Mouse (Mus musculus) midbrain, postnatal 0 days (tissue): ENCODE results near the gene Arf6. TPM values are rescaled to one million over a fixed set of nuclear protein-coding genes. Genes with fewer than 3 reads are reported as not detected.
"Not testable (repeated sequence)": the region's sequence is repeated elsewhere in the genome, so short reads cannot be mapped to it uniquely, and the experiment has no call there.

Source experiments
- ATAC-seq: fragments of 200-750 bp; cut with Nextera tagmentation; 2 replicates; pipeline ENCODE4 v1.8.0; 2017; ENCODE audit warnings: moderate number of reproducible peaks, mild to moderate bottlenecking, moderate TSS enrichment, moderate library complexity; ENCODE audit not compliant: low FRiP score
- DNase-seq: peaks from one replicate; pipeline ENCODE4 v3.0.0-alpha.2; 2015; ENCODE audit warnings: low spot score
- H3K27ac ChIP-seq: fragments of 300-500 bp; sonication (generic); 2 replicates; pipeline ENCODE4 v1.5.1; 2014; ENCODE audit warnings: low read depth, mild to moderate bottlenecking, low read length, mixed read lengths
- H3K27me3 ChIP-seq: fragments of 300-500 bp; sonication (generic); 2 replicates; pipeline ENCODE4 v1.6.1; 2014; ENCODE audit warnings: low read length, control low read depth, mixed read lengths; ENCODE audit not compliant: insufficient read depth
- H3K36me3 ChIP-seq: fragments of 300-500 bp; sonication (generic); 2 replicates; pipeline ENCODE4 v1.6.1; 2014; ENCODE audit warnings: low read length, control low read depth, mixed read lengths; ENCODE audit not compliant: insufficient read depth
- H3K4me1 ChIP-seq: fragments of 300-500 bp; sonication (generic); 2 replicates; pipeline ENCODE4 v1.6.1; 2014; ENCODE audit warnings: mild to moderate bottlenecking, control low read depth, antibody characterized with exemption, low read length, mixed read lengths; ENCODE audit not compliant: insufficient read depth
- H3K4me2 ChIP-seq: fragments of 300-500 bp; sonication (generic); 2 replicates; pipeline ENCODE4 v1.6.1; 2014; ENCODE audit warnings: low read depth, mild to moderate bottlenecking, low read length, mixed read lengths; ENCODE audit not compliant: poor library complexity, severe bottlenecking
- H3K4me3 ChIP-seq: fragments of 300-500 bp; sonication (generic); 2 replicates; pipeline ENCODE4 v1.5.1; 2014; ENCODE audit warnings: low read depth, mild to moderate bottlenecking, low read length, moderate library complexity
- H3K9ac ChIP-seq: fragments of 300-500 bp; sonication (generic); replicated peaks from 2 replicates; pipeline ENCODE4 v1.6.1; 2014; ENCODE audit warnings: mild to moderate bottlenecking, low read length, moderate library complexity, mixed read lengths; ENCODE audit not compliant: poor library complexity, severe bottlenecking
- H3K9me3 ChIP-seq: fragments of 300-500 bp; sonication (generic); 2 replicates; pipeline ENCODE4 v1.6.1; 2016; ENCODE audit warnings: low read length, control low read depth
- CTCF ChIP-seq: IDR thresholded peaks from 2 replicates; pipeline ENCODE4 v1.5.1; 2016; ENCODE audit warnings: antibody characterized with exemption, mild to moderate bottlenecking
- WGBS: fragments of 180-500 bp; shearing (Covaris S2); extraction: QIAGEN DNeasy Blood & Tissue Kit; methylation state at CpG from one replicate; pipeline ENCODE4 v1.1.7; 2014; 5-methylcytosine and 5-hydroxymethylcytosine counted together
- polyA plus RNA-seq: library from polyadenylated mRNA; unstranded; fragments of >200 nt; fragmentation: Nextera tagmentation; extraction: Ambion mirVana; gene quantifications from 2 replicates; pipeline ENCODE4 v1.2.1, GENCODE M21; 2015
- total RNA-seq: library from RNA; depleted of rRNA; stranded (reverse); fragments of >200 nt; gene quantifications from 2 replicates; pipeline ENCODE4 v1.2.3, GENCODE M21; 2014

Gene Arf6
- total and polyA plus RNA-seq, 2 experiments from 2014 or later, result 42.0 to 122 TPM

- H3K9ac ChIP-seq, result no peak overlapping the region
- WGBS, result 16% methylated on average over 7 of the region's 7 CpGs
- peak overlapping the region; percentile 95 for H3K4me2 ChIP-seq
- H3K27ac ChIP-seq, result peak overlapping the region; percentile 92; the same call in 1 of the 2 replicates
- ATAC-seq (no peak), DNase-seq (no peak)
- no peaks in the 10 kb centered on the region for H3K27me3 ChIP-seq
- peak overlapping the region; percentile 98 for H3K4me3 ChIP-seq
- no peaks in the 10 kb centered on the region for H3K4me1 ChIP-seq
- H3K36me3 ChIP-seq, result no peaks in the 10 kb centered on the region
- no peaks in the 10 kb centered on the region for H3K9me3 ChIP-seq
- no peak for TF ChIP-seq CTCF
These were observed 1.0 kb upstream of the Arf6 start for GRCm38 (mm10) chr12:69370936-69371335.

DNA sequence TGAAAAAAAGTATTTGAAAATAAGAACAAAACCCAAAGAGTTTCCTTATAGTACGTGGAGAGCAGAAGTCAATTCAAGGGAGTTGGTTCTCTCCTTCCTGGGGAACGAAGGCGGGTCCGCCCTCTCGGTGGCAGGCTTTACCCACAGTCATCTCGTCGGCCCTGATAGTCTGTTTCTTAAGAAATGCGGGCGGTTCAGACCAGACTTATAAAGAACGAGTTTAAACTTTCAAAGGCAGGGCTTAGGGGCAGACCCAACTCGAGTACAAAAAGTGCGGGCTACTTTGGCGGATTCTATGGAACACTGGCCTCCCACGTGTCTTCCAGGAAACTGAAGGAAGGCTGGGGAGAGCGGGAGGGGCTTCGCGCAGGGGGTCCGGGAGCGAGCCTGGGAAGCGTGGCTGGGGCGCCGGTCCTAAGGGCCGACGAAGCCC lies 513 bp upstream of the Arf6 start:
- TF ChIP-seq CTCF, result peak; percentile 60
- H3K27me3 ChIP-seq, result no peaks in the 10 kb centered on the region
- ATAC-seq, result peak; percentile 87
- DNase-seq, result peak; percentile 77
- no peaks in the 10 kb centered on the region for H3K36me3 ChIP-seq
- peak overlapping the region; percentile 92 for H3K27ac ChIP-seq
- peak overlapping the region; percentile 98 for H3K4me3 ChIP-seq
- WGBS, result 0% methylated on average over 20 of the region's 24 CpGs
- no peaks in the 10 kb centered on the region for H3K9me3 ChIP-seq
- H3K4me1 ChIP-seq, result no peaks in the 10 kb centered on the region
- H3K9ac ChIP-seq, result peak overlapping the region; percentile 57
- H3K4me2 ChIP-seq, result peak overlapping the region; percentile 95

GRCm38 (mm10) chr12:69372731-69373331 lies 881 bp downstream of the Arf6 start:
- peak overlapping the region; percentile 80 for H3K9ac ChIP-seq
- ATAC-seq, result peak; percentile 1; the same call in 1 of the 2 replicates

GRCm38 (mm10) chr12:69373850-69374766 lies 2.2 kb downstream of the Arf6 start:
- WGBS, result 35% methylated on average over 11 of the region's 11 CpGs
- no peak overlapping the region for H3K9ac ChIP-seq
- no peak for ATAC-seq

More at GRCm38 (mm10) chr12:69372731-69373331, 881 bp downstream of the Arf6 start:
- Histone ChIP-seq H3K36me3 (no peaks in the 10 kb centered on the region), H3K4me1 (no peaks in the 10 kb centered on the region), H3K4me2 (peak overlapping the region; percentile 95), H3K27ac (peak overlapping the region; percentile 92), H3K4me3 (peak overlapping the region; percentile 98), H3K9me3 (no peaks in the 10 kb centered on the region), H3K27me3 (no peaks in the 10 kb centered on the region)
- TF ChIP-seq CTCF, result no peak
- WGBS, result under 1% methylated on average over 42 of the region's 42 CpGs
- DNase-seq, result peak; percentile 7

GRCm38 (mm10) chr12:69376132-69376531 lies 4.2 kb downstream of the Arf6 start:
- DNase-seq (no peak), ATAC-seq (no peak)
- Histone ChIP-seq H3K4me3 (no peak overlapping the region), H3K4me2 (no peak overlapping the region), H3K27me3 (no peaks in the 10 kb centered on the region), H3K9ac (no peak overlapping the region), H3K36me3 (no peaks in the 10 kb centered on the region), H3K27ac (no peak overlapping the region), H3K4me1 (no peaks in the 10 kb centered on the region), H3K9me3 (no peaks in the 10 kb centered on the region)
- TF ChIP-seq CTCF, result no peak
- 92% methylated on average over 2 of the region's 2 CpGs for WGBS

More at GRCm38 (mm10) chr12:69373850-69374766, 2.2 kb downstream of the Arf6 start:
- H3K27me3 ChIP-seq, result no peaks in the 10 kb centered on the region
- DNase-seq, result no peak
- no peak overlapping the region for H3K27ac ChIP-seq
- H3K36me3 ChIP-seq, result no peaks in the 10 kb centered on the region
- H3K4me3 ChIP-seq, result peak overlapping the region; percentile 98
- H3K4me1 ChIP-seq, result no peaks in the 10 kb centered on the region
- TF ChIP-seq CTCF, result no peak
- H3K9me3 ChIP-seq, result no peaks in the 10 kb centered on the region
- H3K4me2 ChIP-seq, result peak overlapping the region; percentile 95

DNA sequence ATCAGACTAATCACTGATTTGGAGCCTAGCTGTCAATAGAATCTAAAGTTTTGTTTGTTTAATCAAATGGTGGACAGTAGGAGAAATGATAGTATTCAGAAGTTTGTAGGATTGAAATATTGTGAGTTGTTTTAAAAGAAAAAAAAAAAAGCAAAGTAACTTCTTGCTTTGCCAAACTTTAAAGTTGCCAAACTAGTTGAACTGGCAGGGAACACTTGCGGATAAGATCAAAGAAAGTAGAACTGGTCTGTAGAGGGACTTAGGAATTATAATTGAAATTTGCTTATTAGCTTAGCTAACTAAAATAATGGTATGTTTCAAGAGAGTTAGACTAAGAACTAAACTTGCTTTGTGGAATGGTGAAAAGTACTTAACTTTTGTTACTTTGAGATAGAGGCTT lies 5.2 kb downstream of the Arf6 start:
- H3K4me2 ChIP-seq, result no peak overlapping the region
- no peak overlapping the region for H3K4me3 ChIP-seq
- H3K4me1 ChIP-seq, result no peaks in the 10 kb centered on the region
- ATAC-seq (no peak), DNase-seq (no peak)
- no peaks in the 10 kb centered on the region for H3K9me3 ChIP-seq
- H3K27ac ChIP-seq, result no peak overlapping the region
- WGBS, result 92% methylated on average over 1 of the region's 1 CpGs
- no peak for TF ChIP-seq CTCF
- H3K36me3 ChIP-seq, result no peaks in the 10 kb centered on the region
- no peak overlapping the region for H3K9ac ChIP-seq
- H3K27me3 ChIP-seq, result no peaks in the 10 kb centered on the region

DNA sequence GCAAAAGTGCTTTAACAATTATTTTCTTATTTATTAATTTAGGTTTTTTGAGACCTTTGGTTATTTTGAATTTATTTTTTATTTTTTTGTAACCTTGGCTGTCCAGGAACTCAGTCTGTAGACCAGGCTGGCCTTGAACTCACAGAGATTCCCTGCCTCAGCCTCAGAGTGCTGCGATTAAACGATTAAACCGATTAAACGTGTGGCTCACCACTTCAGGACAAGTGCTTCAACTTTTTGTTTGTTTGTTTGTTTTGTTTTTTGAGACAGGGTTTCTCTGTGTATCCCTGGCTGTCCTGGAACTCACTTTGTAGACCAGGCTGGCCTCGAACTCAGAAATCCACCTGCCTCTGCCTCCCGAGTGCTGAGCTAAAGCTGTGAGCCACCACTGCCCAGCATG lies 5.7 kb downstream of the Arf6 start:
- H3K9me3 ChIP-seq, DNase-seq, H3K27me3 ChIP-seq, H3K27ac ChIP-seq, H3K4me2 ChIP-seq, H3K4me3 ChIP-seq, H3K36me3 ChIP-seq, H3K9ac ChIP-seq, ATAC-seq, H3K4me1 ChIP-seq: not testable (repeated sequence)
- 94% methylated on average over 6 of the region's 6 CpGs for WGBS
